Mouse (Mus musculus) testis, adult 2 months (tissue): ENCODE data around the gene Cep89. TPM values are rescaled to one million over a fixed set of nuclear protein-coding genes. Genes with fewer than 3 reads are reported as not detected.

Experiments
- H3K27ac ChIP-seq: fragments of 200-500 bp; 2 replicates; pipeline ENCODE4 v1.5.1; 2012; ENCODE audit warnings: low read depth, low read length; ENCODE audit not compliant: control insufficient read depth, insufficient read depth
- H3K27me3 ChIP-seq: fragments of 200-500 bp; 2 replicates; pipeline ENCODE4 v1.6.1; 2012; ENCODE audit warnings: mild to moderate bottlenecking, low read length, moderate library complexity; ENCODE audit not compliant: control insufficient read depth, insufficient read depth
- H3K36me3 ChIP-seq: fragments of 200-500 bp; 2 replicates; pipeline ENCODE4 v1.6.1; 2012; ENCODE audit warnings: mild to moderate bottlenecking, low read length; ENCODE audit not compliant: control insufficient read depth, insufficient read depth
- H3K4me1 ChIP-seq: fragments of 200-500 bp; 2 replicates; pipeline ENCODE4 v1.6.1; 2012; ENCODE audit warnings: low read length; ENCODE audit not compliant: control insufficient read depth, insufficient read depth
- H3K4me3 ChIP-seq: fragments of 200-500 bp; 2 replicates; pipeline ENCODE4 v1.5.1; 2012; ENCODE audit warnings: low read depth, mild to moderate bottlenecking, low read length, moderate library complexity, mixed read lengths; ENCODE audit not compliant: control insufficient read depth
- CTCF ChIP-seq: fragments of 200-500 bp; IDR thresholded peaks from 2 replicates; pipeline ENCODE4 v1.5.1; 2012; ENCODE audit warnings: low read depth, mild to moderate bottlenecking, inconsistent platforms, low read length, moderate library complexity; ENCODE audit not compliant: control insufficient read depth, insufficient read depth, insufficient replicate concordance
- POLR2A ChIP-seq: fragments of 200-500 bp; IDR thresholded peaks from 2 replicates; pipeline ENCODE4 v1.6.1; 2012; ENCODE audit warnings: low read depth, mild to moderate bottlenecking, inconsistent platforms, low read length, moderate library complexity; ENCODE audit not compliant: control insufficient read depth
- polyA plus RNA-seq: library from polyadenylated mRNA; depleted of rRNA; stranded (reverse); fragments of >200 nt; gene quantifications from 2 replicates; pipeline ENCODE4 v1.2.3, GENCODE M21; 2012

Cep89 gene
- polyA plus RNA-seq, 1 experiment: 104 TPM

GRCm38 (mm10) chr7:35388694-35389093 lies 8.1 kb upstream of the Cep89 start:
- no peak overlapping the region for H3K27ac ChIP-seq
- peaks cover 2% of the 10 kb centered on the region; the same call in 1 of the 2 replicates for H3K36me3 ChIP-seq

GRCm38 (mm10) chr7:35392935-35393334 lies 3.9 kb upstream of the Cep89 start:
- H3K27me3 ChIP-seq: no peaks in the 10 kb centered on the region
- H3K36me3 ChIP-seq: peaks cover 2% of the 10 kb centered on the region; the same call in 1 of the 2 replicates
- peaks cover 9% of the 10 kb centered on the region for H3K4me1 ChIP-seq
- H3K4me3 ChIP-seq: no peak overlapping the region
- no peak for TF ChIP-seq CTCF
- no peak for TF ChIP-seq POLR2A
- no peak overlapping the region for H3K27ac ChIP-seq

More at GRCm38 (mm10) chr7:35388694-35389093, 8.1 kb upstream of the Cep89 start:
- TF ChIP-seq CTCF (no peak), POLR2A (no peak)
- Histone ChIP-seq H3K27me3 (no peaks in the 10 kb centered on the region), H3K4me1 (peaks cover 2% of the 10 kb centered on the region), H3K4me3 (no peak overlapping the region)

- Histone ChIP-seq H3K27me3 (no peaks in the 10 kb centered on the region), H3K4me3 (peak overlapping the region; percentile 93), H3K4me1 (peaks cover 9% of the 10 kb centered on the region), H3K36me3 (peaks cover 3% of the 10 kb centered on the region), H3K27ac (peak overlapping the region; percentile 30; the same call in 1 of the 2 replicates)
- TF ChIP-seq CTCF: no peak
- no peak for TF ChIP-seq POLR2A
Measured at GRCm38 (mm10) chr7:35395734-35396456, 940 bp upstream of the Cep89 start.

GRCm38 (mm10) chr7:35401169-35401568 lies 4.3 kb downstream of the Cep89 start:
- peaks cover 4% of the 10 kb centered on the region for H3K4me1 ChIP-seq
- no peak overlapping the region for H3K27ac ChIP-seq
- no peak overlapping the region for H3K4me3 ChIP-seq
- TF ChIP-seq CTCF (no peak), POLR2A (no peak)
- peaks cover 3% of the 10 kb centered on the region for H3K36me3 ChIP-seq
- H3K27me3 ChIP-seq: no peaks in the 10 kb centered on the region

GRCm38 (mm10) chr7:35415226-35415625 lies 18.4 kb downstream of the Cep89 start:
- TF ChIP-seq CTCF: no peak
- no peak for TF ChIP-seq POLR2A
- H3K36me3 ChIP-seq: peaks cover 1% of the 10 kb centered on the region

GRCm38 (mm10) chr7:35415801-35416653 lies 19.2 kb downstream of the Cep89 start:
- Histone ChIP-seq H3K27ac (no peak overlapping the region), H3K27me3 (no peaks in the 10 kb centered on the region), H3K4me1 (no peaks in the 10 kb centered on the region), H3K4me3 (no peak overlapping the region), H3K36me3 (peaks cover 1% of the 10 kb centered on the region)
- TF ChIP-seq POLR2A (no peak), CTCF (no peak)

More at GRCm38 (mm10) chr7:35415226-35415625, 18.4 kb downstream of the Cep89 start:
- H3K27ac ChIP-seq: no peak overlapping the region
- no peaks in the 10 kb centered on the region for H3K27me3 ChIP-seq
- H3K4me3 ChIP-seq: no peak overlapping the region
- no peaks in the 10 kb centered on the region for H3K4me1 ChIP-seq

GRCm38 (mm10) chr7:35416654-35416948 lies 19.8 kb downstream of the Cep89 start:
- TF ChIP-seq POLR2A (no peak), CTCF (no peak)
- peaks cover 1% of the 10 kb centered on the region for H3K36me3 ChIP-seq

More at GRCm38 (mm10) chr7:35416654-35416948, 19.8 kb downstream of the Cep89 start:
- no peak overlapping the region for H3K27ac ChIP-seq
- no peaks in the 10 kb centered on the region for H3K4me1 ChIP-seq
- H3K4me3 ChIP-seq: no peak overlapping the region
- no peaks in the 10 kb centered on the region for H3K27me3 ChIP-seq
